8 mouse cellular contexts compared by ENCODE assay signal in genomic region chr6:72154008-72154407, GRCm38 (mm10). TPM values are rescaled to one million over a fixed set of nuclear protein-coding genes. Genes with fewer than 3 reads are reported as not detected.
A peak's percentile ranks its signal among the peaks of the same experiment; 100 is the strongest.
DNase-seq lines count a peak whose midpoint lies in the region.
"Not testable (repeated sequence)": the region's sequence is repeated elsewhere in the genome, so short reads cannot be mapped to it uniquely, and the experiment has no call there.

No protein-coding gene starts in this region.

- intact Hi-C loops in heart, postnatal 10 days (cut with DNase I), result not testable (repeated sequence)

- DNase-seq in adipocyte (ENCODE audit: low spot score), result peak; percentile 80
- DNase-seq in cerebellum, adult 9-10 months, result peak; percentile 27
- peak; percentile 86 to 90 for DNase-seq in gastrocnemius, adult 8-10 months (ENCODE audit: low spot score in 2 of 2)
- DNase-seq in heart, postnatal 10 days, result peak; percentile 79 to 80
- DNase-seq in kidney, adult 9 months, result peak; percentile 16
- DNase-seq in lung, postnatal 10 days, result peak; percentile 82
- DNase-seq in ovary, adult 18-20 months (ENCODE audit: low spot score), result peak; percentile 33
- DNase-seq in thymus, postnatal 36 days, result peak; percentile 15 to 48

RNA-seq across cellular contexts. Expression of gene St3gal5, which starts 56.6 kb away (rescaled TPM):
- 10 to 100 TPM; 48.5 to 85.9 (median 71.1) TPM for total RNA-seq in gastrocnemius, adult 8-10 months (2022)
- 10 to 100 TPM; 22.4 to 36.0 TPM for total RNA-seq in heart, postnatal 10 days (2021)

Comparison
In these comparisons a context has a peak if more than half of its experiments do, and no peak if none do; other contexts are left out.
1. Peak in every context shown above with its lines: DNase-seq.
2. DNase-seq: peak in every context shown above with its lines; median percentile 88 in gastrocnemius, adult 8-10 months; 82 in lung, postnatal 10 days; 80 in adipocyte; 80 in heart, postnatal 10 days; 33 in ovary, adult 18-20 months; 32 in thymus, postnatal 36 days; 27 in cerebellum, adult 9-10 months; 16 in kidney, adult 9 months.